Mouse (Mus musculus): ENCODE data around the gene Hadh. TPM values are rescaled to one million over a fixed set of nuclear protein-coding genes. Genes with fewer than 3 reads are reported as not detected.

The Hadh gene
- polyA plus RNA-seq, 1 experiment from 2014 or later, result 134 TPM

DNA sequence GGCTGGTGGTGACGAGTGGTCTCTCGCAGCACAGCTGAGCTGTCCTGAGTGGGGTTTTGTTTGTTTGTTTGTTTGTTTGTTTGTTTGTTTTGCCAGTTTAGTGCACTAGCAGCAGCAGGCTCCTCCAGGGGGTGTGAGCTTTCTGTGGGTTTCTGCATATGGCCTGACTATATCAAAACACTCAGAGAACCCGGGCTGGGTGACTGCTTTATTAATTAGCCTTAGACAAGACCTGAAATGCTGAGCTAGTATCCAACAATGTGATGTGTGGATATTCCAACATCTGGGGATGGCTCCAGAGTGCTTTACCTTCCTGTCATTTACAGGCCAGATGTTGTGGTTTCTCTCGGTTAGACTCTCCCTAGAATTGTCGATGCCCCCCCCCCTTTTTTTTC lies 31.4 kb upstream of the Hadh start:
- peak overlapping the region; percentile 91 for H3K4me2 ChIP-seq
- no peaks in the 10 kb centered on the region; the same call in 1 of the 2 replicates for H3K4me1 ChIP-seq (replicated peaks; ENCODE audit: control insufficient read depth, insufficient read depth, low read length)
- H3K9me3 ChIP-seq (ENCODE audit: control insufficient read depth, low read length), result no peaks in the 10 kb centered on the region
- DNase-seq (ENCODE audit: low spot score), result no peak
- peak overlapping the region; percentile 73 for H3K4me3 ChIP-seq (ENCODE audit: low read depth, low read length)
- no peak overlapping the region for H3K27ac ChIP-seq (ENCODE audit: low read depth, low read length)
- no peaks in the 10 kb centered on the region for H3K27me3 ChIP-seq (replicated peaks; ENCODE audit: control insufficient read depth, insufficient read depth, low read length)
- no peaks in the 10 kb centered on the region for H3K36me3 ChIP-seq (ENCODE audit: control insufficient read depth, insufficient read depth, low read length)
- 19% methylated on average over 5 of the region's 5 CpGs for WGBS
- no peak for ATAC-seq (replicated peaks; ENCODE audit: low FRiP score)
- peak overlapping the region; percentile 52 for H3K9ac ChIP-seq (ENCODE audit: low read depth, low read length)

DNA sequence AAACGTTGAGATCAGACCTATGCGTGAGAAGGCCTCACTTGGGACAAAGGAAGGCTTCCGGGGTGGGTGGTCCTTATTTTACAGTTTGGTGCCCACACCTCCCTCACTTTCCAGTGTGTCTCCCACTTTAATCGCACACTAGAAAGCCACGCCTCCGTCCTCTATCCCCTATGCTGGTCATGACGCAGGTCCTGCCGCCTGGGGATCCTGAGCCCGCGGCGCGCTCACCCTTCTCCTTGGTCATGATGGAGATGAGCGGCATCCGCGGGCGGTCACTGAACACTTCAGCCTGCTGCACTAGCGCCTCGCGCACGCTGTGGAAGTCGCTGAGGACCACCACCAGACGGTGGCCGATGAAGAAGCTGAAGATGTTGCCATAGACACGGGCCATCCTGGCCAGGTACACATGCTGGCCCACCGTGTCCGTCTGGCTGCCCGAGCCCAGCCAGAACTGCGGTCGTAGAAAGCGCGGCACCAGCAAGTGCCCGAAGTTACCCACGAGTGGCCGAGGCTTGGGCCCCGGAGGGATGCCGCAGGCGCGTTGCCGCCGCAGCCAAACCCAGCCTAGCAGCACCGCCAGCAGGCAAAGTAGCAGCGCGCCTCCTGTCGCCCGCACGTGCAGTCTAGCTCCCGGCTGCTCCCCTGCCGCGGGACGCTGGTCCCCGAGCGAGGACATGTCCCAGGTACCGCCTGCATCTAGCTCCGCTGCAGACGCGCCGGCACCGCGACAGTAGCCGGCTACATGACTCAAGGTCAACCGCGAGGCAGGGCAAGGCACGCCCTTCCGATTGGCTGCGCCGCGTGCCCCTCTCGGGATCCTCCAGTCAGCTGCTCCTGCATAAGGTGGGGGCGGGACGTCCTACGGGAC lies 30.8 kb upstream of the Hadh start, which contains the start of gene Cyp2u1:
Gene Cyp2u1, minus strand, starts transcription at position 776 of the 868 bp plus-strand sequence.
- ATAC-seq (replicated peaks; ENCODE audit: low FRiP score) (peak; percentile 97), DNase-seq (ENCODE audit: low spot score) (peak; percentile 80)
- no peaks in the 10 kb centered on the region; the same call in 1 of the 2 replicates for H3K4me1 ChIP-seq (replicated peaks; ENCODE audit: control insufficient read depth, insufficient read depth, low read length)
- H3K4me3 ChIP-seq (ENCODE audit: low read depth, low read length), result peak within 1 kb of the TSS; percentile 73
- H3K27me3 ChIP-seq (replicated peaks; ENCODE audit: control insufficient read depth, insufficient read depth, low read length), result no peaks in the 10 kb centered on the region
- H3K27ac ChIP-seq (ENCODE audit: low read depth, low read length), result no peak within 1 kb of the TSS
- 2% methylated on average over 69 of the region's 71 CpGs for WGBS
- peak within 1 kb of the TSS; percentile 65 for H3K9ac ChIP-seq (ENCODE audit: low read depth, low read length)
- no peaks in the 10 kb centered on the region for H3K36me3 ChIP-seq (ENCODE audit: control insufficient read depth, insufficient read depth, low read length)
- H3K4me2 ChIP-seq, result peak within 1 kb of the TSS; percentile 91
- H3K9me3 ChIP-seq (ENCODE audit: control insufficient read depth, low read length), result no peaks in the 10 kb centered on the region

DNA sequence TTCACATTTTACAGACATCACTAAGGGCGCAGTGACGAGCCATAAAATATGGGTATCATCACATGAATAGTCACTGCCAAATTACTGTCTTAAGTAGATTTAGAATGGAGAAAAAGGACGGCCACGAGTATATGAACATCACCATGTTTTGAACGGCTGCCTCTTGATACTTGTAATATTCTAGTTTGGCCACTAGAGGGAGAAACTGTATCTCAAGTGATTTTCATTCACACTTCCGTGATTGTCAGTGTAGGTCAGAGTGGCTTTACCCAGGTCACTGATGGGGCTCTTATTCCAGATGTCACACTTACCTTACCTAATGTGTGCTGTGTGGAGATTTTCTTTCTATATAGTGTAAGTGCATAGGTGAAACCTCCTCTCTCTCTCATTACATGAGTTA lies 28.0 kb upstream of the Hadh start:
- Histone ChIP-seq H3K4me3 (ENCODE audit: low read depth, low read length) (no peak overlapping the region), H3K4me2 (no peak overlapping the region), H3K27ac (ENCODE audit: low read depth, low read length) (no peak overlapping the region), H3K4me1 (replicated peaks; ENCODE audit: control insufficient read depth, insufficient read depth, low read length) (no peaks in the 10 kb centered on the region; the same call in none of the 2 replicates), H3K9ac (ENCODE audit: low read depth, low read length) (no peak overlapping the region), H3K36me3 (ENCODE audit: control insufficient read depth, insufficient read depth, low read length) (no peaks in the 10 kb centered on the region), H3K9me3 (ENCODE audit: control insufficient read depth, low read length) (no peaks in the 10 kb centered on the region), H3K27me3 (replicated peaks; ENCODE audit: control insufficient read depth, insufficient read depth, low read length) (no peaks in the 10 kb centered on the region)
- WGBS, result 12% methylated on average over 6 of the region's 6 CpGs
- DNase-seq (ENCODE audit: low spot score) (no peak), ATAC-seq (replicated peaks; ENCODE audit: low FRiP score) (no peak)

DNA sequence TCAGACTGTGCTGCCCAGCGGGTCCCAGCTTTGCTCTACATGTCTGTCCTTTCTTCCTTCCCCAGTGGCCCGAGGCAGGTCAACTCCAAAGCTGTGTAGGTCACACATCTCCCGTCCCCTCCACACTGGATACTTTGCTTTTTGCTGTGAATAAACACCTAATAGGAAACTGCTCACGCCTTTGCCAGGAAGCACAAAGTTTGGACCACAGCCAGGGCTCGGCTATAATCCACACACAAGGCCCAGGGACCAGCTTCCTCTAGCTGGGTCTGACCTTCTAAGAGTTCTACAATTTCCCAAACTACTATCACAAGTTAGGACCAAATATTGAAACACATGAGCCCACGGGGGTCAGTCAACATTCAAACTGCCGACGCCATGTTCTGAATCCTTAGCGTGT lies 27.2 kb upstream of the Hadh start:
- DNase-seq (ENCODE audit: low spot score) (no peak), ATAC-seq (replicated peaks; ENCODE audit: low FRiP score) (no peak)
- no peaks in the 10 kb centered on the region for H3K36me3 ChIP-seq (ENCODE audit: control insufficient read depth, insufficient read depth, low read length)
- H3K4me3 ChIP-seq (ENCODE audit: low read depth, low read length), result no peak overlapping the region
- no peaks in the 10 kb centered on the region for H3K9me3 ChIP-seq (ENCODE audit: control insufficient read depth, low read length)
- H3K4me1 ChIP-seq (replicated peaks; ENCODE audit: control insufficient read depth, insufficient read depth, low read length), result no peaks in the 10 kb centered on the region; the same call in none of the 2 replicates
- H3K27ac ChIP-seq (ENCODE audit: low read depth, low read length), result no peak overlapping the region
- no peaks in the 10 kb centered on the region for H3K27me3 ChIP-seq (replicated peaks; ENCODE audit: control insufficient read depth, insufficient read depth, low read length)
- H3K9ac ChIP-seq (ENCODE audit: low read depth, low read length), result no peak overlapping the region
- WGBS, result 78% methylated on average over 9 of the region's 9 CpGs
- no peak overlapping the region for H3K4me2 ChIP-seq

DNA sequence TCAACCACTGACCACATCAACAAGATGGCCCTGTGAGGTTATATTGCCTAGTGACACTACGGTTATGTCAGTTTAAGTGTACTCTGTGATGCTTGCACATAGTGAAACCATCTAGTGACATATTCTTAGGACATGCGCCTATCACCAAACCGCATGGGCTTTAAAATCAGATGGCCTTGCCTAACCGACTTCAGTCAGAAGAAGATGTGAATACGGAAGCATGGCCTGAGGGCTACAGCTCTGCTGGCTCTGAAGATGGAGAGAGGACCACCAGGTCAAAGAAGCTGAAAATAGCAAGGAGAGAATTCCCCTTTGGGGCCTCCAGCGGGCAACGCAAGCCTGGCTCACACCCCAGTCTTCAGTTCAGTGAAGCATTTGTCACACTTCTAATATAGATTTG lies 25.0 kb upstream of the Hadh start:
- no peak for DNase-seq (ENCODE audit: low spot score)
- ATAC-seq (replicated peaks; ENCODE audit: low FRiP score), result no peak
- 87% methylated on average over 7 of the region's 7 CpGs for WGBS

DNA sequence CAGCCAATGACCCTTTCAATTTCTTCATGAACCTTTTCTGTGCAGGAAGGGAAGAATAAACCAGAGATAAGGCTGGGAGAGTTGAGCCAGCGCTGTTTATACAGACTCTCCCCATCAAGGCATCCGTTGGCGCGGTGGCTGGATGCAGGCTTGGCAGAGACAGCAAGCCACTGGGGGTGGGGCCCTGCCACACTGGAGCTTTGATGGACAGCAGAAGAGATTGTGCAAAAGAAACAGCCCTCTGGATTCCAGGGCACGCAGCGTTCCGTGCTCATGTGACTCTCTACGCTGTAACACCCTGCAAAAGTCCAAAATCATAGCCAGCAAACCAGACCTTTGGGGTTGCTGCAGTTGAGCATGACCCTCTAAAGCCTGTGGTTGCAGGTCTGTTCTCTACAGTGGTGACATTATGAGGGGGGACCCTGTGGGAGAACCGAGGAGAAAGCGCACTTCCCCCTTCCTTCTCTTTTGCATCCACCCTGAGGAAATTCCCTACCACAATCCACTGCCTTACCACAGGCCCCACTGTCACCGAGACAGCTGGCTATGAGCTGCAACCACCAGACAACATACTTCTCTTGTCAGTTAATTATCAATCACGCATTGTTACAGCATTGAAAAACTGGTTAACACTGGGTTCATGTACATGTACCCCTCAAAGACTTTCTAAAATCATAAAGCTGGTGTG lies 23.8 kb upstream of the Hadh start:
- Histone ChIP-seq H3K27ac (ENCODE audit: low read depth, low read length) (no peak overlapping the region), H3K9ac (ENCODE audit: low read depth, low read length) (no peak overlapping the region), H3K4me1 (replicated peaks; ENCODE audit: control insufficient read depth, insufficient read depth, low read length) (no peaks in the 10 kb centered on the region; the same call in 1 of the 2 replicates), H3K4me2 (no peak overlapping the region), H3K4me3 (ENCODE audit: low read depth, low read length) (no peak overlapping the region), H3K36me3 (ENCODE audit: control insufficient read depth, insufficient read depth, low read length) (no peaks in the 10 kb centered on the region), H3K9me3 (ENCODE audit: control insufficient read depth, low read length) (no peaks in the 10 kb centered on the region), H3K27me3 (replicated peaks; ENCODE audit: control insufficient read depth, insufficient read depth, low read length) (no peaks in the 10 kb centered on the region)
- DNase-seq (ENCODE audit: low spot score) (no peak), ATAC-seq (replicated peaks; ENCODE audit: low FRiP score) (no peak)
- WGBS, result 50% methylated on average over 12 of the region's 12 CpGs

More for the DNA sequence above, 25.0 kb upstream of the Hadh start:
- Histone ChIP-seq H3K27me3 (replicated peaks; ENCODE audit: control insufficient read depth, insufficient read depth, low read length) (no peaks in the 10 kb centered on the region), H3K4me1 (replicated peaks; ENCODE audit: control insufficient read depth, insufficient read depth, low read length) (no peaks in the 10 kb centered on the region; the same call in 1 of the 2 replicates), H3K9me3 (ENCODE audit: control insufficient read depth, low read length) (no peaks in the 10 kb centered on the region), H3K9ac (ENCODE audit: low read depth, low read length) (no peak overlapping the region), H3K36me3 (ENCODE audit: control insufficient read depth, insufficient read depth, low read length) (no peaks in the 10 kb centered on the region), H3K4me2 (no peak overlapping the region), H3K27ac (ENCODE audit: low read depth, low read length) (no peak overlapping the region), H3K4me3 (ENCODE audit: low read depth, low read length) (no peak overlapping the region)

DNA sequence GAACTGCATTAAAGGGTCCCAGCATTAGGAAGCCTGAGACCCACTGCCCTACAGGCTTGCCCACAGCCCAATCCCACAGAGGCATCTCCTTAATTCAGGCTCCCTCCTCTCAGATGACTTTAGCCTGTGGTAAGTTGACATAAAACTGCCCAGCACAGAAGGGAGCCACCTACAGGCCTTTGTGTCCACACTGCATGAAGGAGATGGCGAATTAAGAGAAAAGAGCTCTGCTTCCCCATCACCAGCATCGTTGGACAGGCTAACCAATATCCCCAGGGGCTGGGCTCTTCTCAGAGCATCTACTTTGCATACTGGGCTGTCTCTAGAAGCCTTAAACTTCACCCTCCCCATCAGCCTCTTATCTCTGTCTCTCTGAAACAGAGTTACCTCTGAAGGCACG lies 22.6 kb upstream of the Hadh start:
- H3K36me3 ChIP-seq (ENCODE audit: control insufficient read depth, insufficient read depth, low read length), result no peaks in the 10 kb centered on the region
- no peak overlapping the region for H3K4me3 ChIP-seq (ENCODE audit: low read depth, low read length)
- DNase-seq (ENCODE audit: low spot score), result no peak
- no peaks in the 10 kb centered on the region for H3K9me3 ChIP-seq (ENCODE audit: control insufficient read depth, low read length)
- H3K27ac ChIP-seq (ENCODE audit: low read depth, low read length), result no peak overlapping the region
- WGBS, result 42% methylated on average over 3 of the region's 3 CpGs
- no peaks in the 10 kb centered on the region for H3K27me3 ChIP-seq (replicated peaks; ENCODE audit: control insufficient read depth, insufficient read depth, low read length)
- no peaks in the 10 kb centered on the region; the same call in 1 of the 2 replicates for H3K4me1 ChIP-seq (replicated peaks; ENCODE audit: control insufficient read depth, insufficient read depth, low read length)
- no peak for ATAC-seq (replicated peaks; ENCODE audit: low FRiP score)
- H3K9ac ChIP-seq (ENCODE audit: low read depth, low read length), result no peak overlapping the region
- no peak overlapping the region for H3K4me2 ChIP-seq

DNA sequence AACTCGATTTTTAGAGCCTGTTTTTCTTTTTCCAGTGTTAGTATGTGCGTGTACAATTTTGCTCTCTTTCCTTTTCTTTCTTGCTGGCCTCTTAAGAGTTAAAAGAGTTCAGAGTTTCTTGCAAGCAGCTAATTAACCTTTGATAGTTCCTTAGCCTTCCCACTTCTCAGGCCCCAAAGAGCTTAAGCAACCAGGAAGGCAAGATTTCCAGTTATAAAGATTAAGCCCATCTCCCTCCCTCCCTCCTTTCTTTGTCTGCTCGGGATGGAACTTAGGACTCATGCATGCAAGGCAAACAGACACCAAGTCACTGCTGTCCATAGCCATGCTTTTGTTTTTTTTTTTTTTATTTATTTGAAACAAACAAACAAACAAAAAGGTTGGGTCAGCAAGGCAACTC lies 21.1 kb upstream of the Hadh start:
- Histone ChIP-seq H3K4me1 (replicated peaks; ENCODE audit: control insufficient read depth, insufficient read depth, low read length) (no peaks in the 10 kb centered on the region; the same call in 1 of the 2 replicates), H3K4me2 (no peak overlapping the region), H3K9me3 (ENCODE audit: control insufficient read depth, low read length) (no peaks in the 10 kb centered on the region), H3K27ac (ENCODE audit: low read depth, low read length) (no peak overlapping the region), H3K4me3 (ENCODE audit: low read depth, low read length) (no peak overlapping the region), H3K9ac (ENCODE audit: low read depth, low read length) (no peak overlapping the region), H3K36me3 (ENCODE audit: control insufficient read depth, insufficient read depth, low read length) (no peaks in the 10 kb centered on the region), H3K27me3 (replicated peaks; ENCODE audit: control insufficient read depth, insufficient read depth, low read length) (no peaks in the 10 kb centered on the region)
- WGBS, result 71% methylated on average over 3 of the region's 3 CpGs
- no peak for ATAC-seq (replicated peaks; ENCODE audit: low FRiP score)
- no peak for DNase-seq (ENCODE audit: low spot score)
